Mouse (Mus musculus) small intestine, adult 2 months (tissue): Measurements from ENCODE around the gene Zscan21. TPM values are rescaled to one million over a fixed set of nuclear protein-coding genes. Genes with fewer than 3 reads are reported as not detected.
"Not testable (repeated sequence)": the region's sequence is repeated elsewhere in the genome, so short reads cannot be mapped to it uniquely, and the experiment has no call there.

ENCODE experiments used
- H3K27ac ChIP-seq: fragments of 200-500 bp; 2 replicates; pipeline ENCODE4 v1.5.1; 2012; ENCODE audit warnings: low read depth, low read length, control low read depth, inconsistent platforms; ENCODE audit not compliant: insufficient read depth
- H3K27me3 ChIP-seq: fragments of 200-500 bp; 2 replicates; pipeline ENCODE4 v1.6.1; 2012; ENCODE audit warnings: mild to moderate bottlenecking, moderate library complexity, low read length, inconsistent platforms; ENCODE audit not compliant: control insufficient read depth, insufficient read depth
- H3K36me3 ChIP-seq: fragments of 200-500 bp; 2 replicates; pipeline ENCODE4 v1.6.1; 2012; ENCODE audit warnings: mild to moderate bottlenecking, low read length, control low read depth, inconsistent platforms; ENCODE audit not compliant: control insufficient read depth, insufficient read depth
- H3K4me1 ChIP-seq: fragments of 200-500 bp; 2 replicates; pipeline ENCODE4 v1.6.1; 2012; ENCODE audit warnings: low read length, inconsistent platforms, mixed read lengths; ENCODE audit not compliant: control insufficient read depth, insufficient read depth, insufficient read length
- H3K4me3 ChIP-seq: fragments of 200-500 bp; 2 replicates; pipeline ENCODE4 v1.5.1; 2012; ENCODE audit warnings: low read depth, mild to moderate bottlenecking, control low read depth, inconsistent platforms, low read length, moderate library complexity
- CTCF ChIP-seq: fragments of 200-500 bp; IDR thresholded peaks from 2 replicates; pipeline ENCODE4 v1.5.1; 2012; ENCODE audit warnings: low read depth, mild to moderate bottlenecking, control low read depth, inconsistent platforms, low read length, moderate library complexity, mixed read lengths; ENCODE audit not compliant: insufficient replicate concordance, insufficient read length; ENCODE audit errors: extremely low read depth
- POLR2A ChIP-seq: fragments of 200-500 bp; IDR thresholded peaks from 2 replicates; pipeline ENCODE4 v1.6.1; 2012; ENCODE audit warnings: low read depth, mild to moderate bottlenecking, control low read depth, inconsistent platforms, low read length, moderate library complexity
- WGBS: fragments of 180-500 bp; shearing (Covaris S2); methylation state at CpG from one replicate; pipeline ENCODE4 v1.1.7; 2018; 5-methylcytosine and 5-hydroxymethylcytosine counted together
- polyA plus RNA-seq: library from polyadenylated mRNA; depleted of rRNA; stranded (reverse); fragments of >200 nt; gene quantifications from 2 replicates; pipeline ENCODE4 v1.2.3, GENCODE M21; 2012

Gene Zscan21
- polyA plus RNA-seq, 1 experiment = 3.2 TPM

GRCm38 (mm10) chr5:138090271-138090670 is 26.4 kb upstream of the Zscan21 start:
- H3K4me3 ChIP-seq = no peak overlapping the region
- peaks cover 23% of the 10 kb centered on the region for H3K36me3 ChIP-seq
- 55% methylated on average over 3 of the region's 3 CpGs for WGBS
- H3K27ac ChIP-seq = no peak overlapping the region
- no peak for TF ChIP-seq POLR2A
- peak; percentile 46; the same call in 1 of the 2 replicates for TF ChIP-seq CTCF
- peaks cover 13% of the 10 kb centered on the region; the same call in 1 of the 2 replicates for H3K4me1 ChIP-seq
- no peaks in the 10 kb centered on the region for H3K27me3 ChIP-seq

GRCm38 (mm10) chr5:138090737-138091136 is 26.0 kb upstream of the Zscan21 start:
- H3K4me3 ChIP-seq = no peak overlapping the region
- no peaks in the 10 kb centered on the region for H3K27me3 ChIP-seq
- peaks cover 13% of the 10 kb centered on the region; the same call in 1 of the 2 replicates for H3K4me1 ChIP-seq
- WGBS = 96% methylated on average over 5 of the region's 5 CpGs
- no peak for TF ChIP-seq CTCF
- no peak for TF ChIP-seq POLR2A
- H3K27ac ChIP-seq = no peak overlapping the region
- H3K36me3 ChIP-seq = peaks cover 25% of the 10 kb centered on the region

- 86% methylated on average over 4 of the region's 4 CpGs for WGBS
- H3K4me1 ChIP-seq = peaks cover 11% of the 10 kb centered on the region; the same call in 1 of the 2 replicates
- no peak for TF ChIP-seq CTCF
- no peak for TF ChIP-seq POLR2A
- peaks cover 35% of the 10 kb centered on the region for H3K36me3 ChIP-seq
- H3K27ac ChIP-seq = no peak overlapping the region
- no peak overlapping the region for H3K4me3 ChIP-seq
- no peaks in the 10 kb centered on the region for H3K27me3 ChIP-seq
Observed at GRCm38 (mm10) chr5:138092771-138093170, 23.9 kb upstream of the Zscan21 start.

- TF ChIP-seq CTCF = no peak
- no peak for TF ChIP-seq POLR2A
- peaks cover under 1% of the 10 kb centered on the region; the same call in 1 of the 2 replicates for H3K4me1 ChIP-seq
- WGBS = 89% methylated on average over 6 of the region's 6 CpGs
- peaks cover 50% of the 10 kb centered on the region for H3K36me3 ChIP-seq
- no peak overlapping the region for H3K4me3 ChIP-seq
- H3K27ac ChIP-seq = no peak overlapping the region
- no peaks in the 10 kb centered on the region for H3K27me3 ChIP-seq
Observed at GRCm38 (mm10) chr5:138094474-138094873, 22.2 kb upstream of the Zscan21 start.

- Histone ChIP-seq H3K4me3 (no peak overlapping the region), H3K4me1 (no peaks in the 10 kb centered on the region), H3K27ac (no peak overlapping the region), H3K27me3 (no peaks in the 10 kb centered on the region), H3K36me3 (peaks cover 37% of the 10 kb centered on the region)
- 34% methylated on average over 2 of the region's 2 CpGs for WGBS
- no peak for TF ChIP-seq CTCF
- TF ChIP-seq POLR2A = no peak
Observed at GRCm38 (mm10) chr5:138104976-138105375, 11.7 kb upstream of the Zscan21 start.

GRCm38 (mm10) chr5:138107130-138107529 is 9.6 kb upstream of the Zscan21 start:
- H3K27me3 ChIP-seq = no peaks in the 10 kb centered on the region
- no peaks in the 10 kb centered on the region for H3K4me1 ChIP-seq
- TF ChIP-seq CTCF (no peak), POLR2A (no peak)
- H3K4me3 ChIP-seq = no peak overlapping the region
- WGBS = 63% methylated on average over 3 of the region's 3 CpGs
- H3K36me3 ChIP-seq = peaks cover 17% of the 10 kb centered on the region
- H3K27ac ChIP-seq = no peak overlapping the region

- WGBS = 63% methylated on average over 4 of the region's 4 CpGs
- not testable (repeated sequence) for H3K4me1 ChIP-seq
Observed at GRCm38 (mm10) chr5:138109847-138110396, 6.8 kb upstream of the Zscan21 start.

More at GRCm38 (mm10) chr5:138109847-138110396, 6.8 kb upstream of the Zscan21 start:
- H3K27ac ChIP-seq, H3K4me3 ChIP-seq, H3K27me3 ChIP-seq, H3K36me3 ChIP-seq: not testable (repeated sequence)
